Mouse (Mus musculus) lung, postnatal 0 days (tissue): Measurements from ENCODE around the gene Yars.

Experiments used
- CTCF ChIP-seq: IDR thresholded peaks from 2 replicates; pipeline ENCODE4 v1.5.1; 2016; ENCODE audit warnings: antibody characterized with exemption, mild to moderate bottlenecking
- EP300 ChIP-seq: IDR thresholded peaks from 2 replicates; pipeline ENCODE4 v1.6.1; 2016; ENCODE audit warnings: antibody characterized with exemption, mild to moderate bottlenecking, control low read depth

GRCm38 (mm10) chr4:129242327-129242726 lies 52.8 kb downstream of the Yars start:
- TF ChIP-seq CTCF, result no peak
- no peak for TF ChIP-seq EP300
